Mouse (Mus musculus): ENCODE measurements around the gene Jmjd6. TPM values are rescaled to one million over a fixed set of nuclear protein-coding genes. Genes with fewer than 3 reads are reported as not detected.
A peak's percentile ranks its signal among the peaks of the same experiment; 100 is the strongest.

Jmjd6 gene
- polyA plus RNA-seq, 1 experiment, result 46.3 TPM

DNA sequence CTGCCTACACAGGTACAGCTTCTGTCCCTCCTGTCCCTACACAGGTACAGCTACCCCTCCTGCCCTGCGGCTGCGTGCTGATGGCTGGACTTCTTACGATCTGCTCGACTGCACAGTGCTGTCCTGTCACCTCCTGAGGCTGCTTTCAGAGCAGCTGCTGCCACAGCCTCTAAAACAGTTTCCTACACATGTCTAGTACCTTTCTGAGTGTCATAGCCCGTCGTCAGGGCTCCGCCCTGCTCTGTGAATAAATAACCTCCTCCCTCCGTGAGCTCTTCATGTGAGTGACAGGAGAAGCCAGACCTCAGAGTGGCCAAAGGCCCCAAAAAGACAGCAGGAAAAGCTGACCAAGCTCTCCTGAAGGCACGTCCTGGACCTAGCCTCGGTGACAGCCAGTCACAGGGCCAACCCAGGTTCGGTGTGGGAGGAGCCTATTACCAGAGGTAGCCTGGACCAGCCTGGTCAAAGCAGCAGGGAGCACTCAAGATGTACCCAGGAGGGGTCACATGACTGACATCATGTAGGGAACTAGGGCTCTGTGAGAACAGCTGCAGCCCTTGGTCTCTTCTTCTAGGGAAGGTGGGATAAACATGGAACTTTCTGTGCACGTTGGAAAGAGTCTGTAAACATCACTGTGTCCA is 22.8 kb upstream of the Jmjd6 start:
- no peak for DNase-seq
- Histone ChIP-seq H3K27me3 (ENCODE audit: control insufficient read depth, insufficient read depth, low read length) (no peaks in the 10 kb centered on the region), H3K4me1 (replicated peaks; ENCODE audit: control insufficient read depth, insufficient read depth, low read length) (no peaks in the 10 kb centered on the region), H3K36me3 (ENCODE audit: control insufficient read depth, insufficient read depth, low read length) (peaks cover 11% of the 10 kb centered on the region), H3K27ac (ENCODE audit: control insufficient read depth, insufficient read depth, low read length) (no peak overlapping the region), H3K4me3 (ENCODE audit: control insufficient read depth, insufficient read depth, low read length) (no peak overlapping the region)
- TF ChIP-seq CTCF (IDR thresholded peaks at IDR 0.05; ENCODE audit: borderline replicate concordance, control insufficient read depth, extremely low read depth, insufficient read depth, low read length, poor library complexity) (no peak), POLR2A (IDR thresholded peaks at IDR 0.05; ENCODE audit: control insufficient read depth, extremely low read depth, insufficient read depth, low read length, poor library complexity) (no peak)
- WGBS, result 94% methylated on average over 12 of the region's 12 CpGs

DNA sequence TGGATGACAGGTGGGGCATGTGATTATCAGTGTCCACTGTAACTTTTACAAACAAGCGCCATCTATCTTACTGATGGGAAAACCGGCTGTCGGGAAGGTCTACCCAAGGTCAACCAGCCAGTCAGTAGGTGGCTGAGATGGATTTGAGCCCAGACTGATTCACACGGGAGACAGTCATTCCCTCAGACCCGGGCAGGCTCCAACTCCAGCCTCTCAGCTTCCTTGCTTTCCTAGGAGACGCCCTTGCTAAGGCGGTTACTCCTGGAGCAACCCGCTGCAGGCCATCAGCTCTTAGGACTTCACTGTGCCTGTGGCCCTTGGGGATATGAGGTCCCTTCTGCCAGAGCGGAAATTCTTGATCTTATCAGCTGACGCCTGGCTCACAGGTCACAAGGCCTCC is 21.2 kb upstream of the Jmjd6 start:
- Histone ChIP-seq H3K36me3 (ENCODE audit: control insufficient read depth, insufficient read depth, low read length) (peaks cover 14% of the 10 kb centered on the region), H3K27me3 (ENCODE audit: control insufficient read depth, insufficient read depth, low read length) (no peaks in the 10 kb centered on the region), H3K4me3 (ENCODE audit: control insufficient read depth, insufficient read depth, low read length) (no peak overlapping the region), H3K4me1 (replicated peaks; ENCODE audit: control insufficient read depth, insufficient read depth, low read length) (no peaks in the 10 kb centered on the region), H3K27ac (ENCODE audit: control insufficient read depth, insufficient read depth, low read length) (no peak overlapping the region)
- WGBS, result 97% methylated on average over 10 of the region's 10 CpGs
- no peak for DNase-seq
- TF ChIP-seq CTCF (IDR thresholded peaks at IDR 0.05; ENCODE audit: borderline replicate concordance, control insufficient read depth, extremely low read depth, insufficient read depth, low read length, poor library complexity) (no peak), POLR2A (IDR thresholded peaks at IDR 0.05; ENCODE audit: control insufficient read depth, extremely low read depth, insufficient read depth, low read length, poor library complexity) (no peak)

DNA sequence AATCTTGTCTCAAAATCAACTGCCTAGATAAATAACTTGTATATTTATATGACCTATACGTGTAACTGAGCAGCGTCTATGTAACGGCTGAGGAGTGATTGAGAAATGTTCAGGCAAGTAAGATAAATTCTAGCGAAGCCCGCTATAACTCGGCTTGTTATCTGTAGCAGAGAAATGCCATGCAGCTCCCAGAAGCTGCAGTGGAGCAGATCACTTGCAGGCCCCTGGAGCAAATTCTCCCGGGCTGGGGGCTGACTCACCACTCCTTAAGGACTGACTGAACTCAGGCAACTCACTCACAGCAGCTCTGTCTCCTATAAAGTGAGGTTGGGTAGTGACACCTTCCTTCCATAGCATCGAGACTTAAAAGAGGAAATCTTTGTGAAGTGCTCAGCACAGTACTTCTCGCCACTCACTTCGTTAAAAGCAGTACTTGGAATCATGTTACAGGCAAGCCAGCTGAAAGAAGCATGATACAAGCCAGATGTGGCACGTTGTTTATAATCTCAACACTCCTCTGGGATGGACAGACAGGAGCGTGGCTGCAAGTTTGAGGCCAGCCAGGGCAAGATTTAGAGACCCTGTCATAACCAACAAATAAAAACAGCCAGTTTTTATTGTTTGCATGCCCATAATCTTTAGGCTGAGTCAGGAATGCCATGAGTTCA is 14.1 kb upstream of the Jmjd6 start:
- no peak for DNase-seq
- H3K36me3 ChIP-seq (ENCODE audit: control insufficient read depth, insufficient read depth, low read length), result peaks cover 7% of the 10 kb centered on the region
- H3K27ac ChIP-seq (ENCODE audit: control insufficient read depth, insufficient read depth, low read length), result no peak overlapping the region
- no peak overlapping the region for H3K4me3 ChIP-seq (ENCODE audit: control insufficient read depth, insufficient read depth, low read length)
- no peak for TF ChIP-seq POLR2A (IDR thresholded peaks at IDR 0.05; ENCODE audit: control insufficient read depth, extremely low read depth, insufficient read depth, low read length, poor library complexity)
- no peak for TF ChIP-seq CTCF (IDR thresholded peaks at IDR 0.05; ENCODE audit: borderline replicate concordance, control insufficient read depth, extremely low read depth, insufficient read depth, low read length, poor library complexity)
- no peaks in the 10 kb centered on the region for H3K27me3 ChIP-seq (ENCODE audit: control insufficient read depth, insufficient read depth, low read length)
- no peaks in the 10 kb centered on the region for H3K4me1 ChIP-seq (replicated peaks; ENCODE audit: control insufficient read depth, insufficient read depth, low read length)
- WGBS, result 93% methylated on average over 12 of the region's 12 CpGs

DNA sequence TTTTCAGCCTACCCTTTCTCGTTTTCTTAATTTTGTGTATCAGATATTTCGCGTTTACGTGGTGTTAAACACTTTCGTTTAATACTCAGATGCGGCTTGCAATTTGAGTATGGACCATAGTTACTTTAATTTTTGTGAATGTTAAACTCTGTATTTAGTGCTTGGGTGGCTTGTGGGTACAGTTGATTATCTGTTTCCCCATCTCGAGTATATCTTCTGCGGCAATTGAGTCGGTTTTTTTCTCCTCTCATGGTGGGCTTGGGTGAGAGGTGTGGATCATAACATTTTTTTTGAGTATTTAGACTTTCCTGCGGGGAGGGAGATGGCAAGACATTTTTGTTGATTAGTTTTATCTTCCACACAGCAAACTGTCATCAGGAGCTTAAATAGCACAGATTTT is 11.0 kb upstream of the Jmjd6 start:
- no peak overlapping the region for H3K27ac ChIP-seq (ENCODE audit: control insufficient read depth, insufficient read depth, low read length)
- peak overlapping the region; percentile 78; the same call in 1 of the 2 replicates for H3K4me3 ChIP-seq (ENCODE audit: control insufficient read depth, insufficient read depth, low read length)
- no peaks in the 10 kb centered on the region for H3K4me1 ChIP-seq (replicated peaks; ENCODE audit: control insufficient read depth, insufficient read depth, low read length)
- H3K36me3 ChIP-seq (ENCODE audit: control insufficient read depth, insufficient read depth, low read length), result peaks cover 21% of the 10 kb centered on the region
- H3K27me3 ChIP-seq (ENCODE audit: control insufficient read depth, insufficient read depth, low read length), result no peaks in the 10 kb centered on the region
- no peak for DNase-seq
- no peak for TF ChIP-seq POLR2A (IDR thresholded peaks at IDR 0.05; ENCODE audit: control insufficient read depth, extremely low read depth, insufficient read depth, low read length, poor library complexity)
- no peak for TF ChIP-seq CTCF (IDR thresholded peaks at IDR 0.05; ENCODE audit: borderline replicate concordance, control insufficient read depth, extremely low read depth, insufficient read depth, low read length, poor library complexity)
- 4% methylated on average over 10 of the region's 10 CpGs for WGBS

DNA sequence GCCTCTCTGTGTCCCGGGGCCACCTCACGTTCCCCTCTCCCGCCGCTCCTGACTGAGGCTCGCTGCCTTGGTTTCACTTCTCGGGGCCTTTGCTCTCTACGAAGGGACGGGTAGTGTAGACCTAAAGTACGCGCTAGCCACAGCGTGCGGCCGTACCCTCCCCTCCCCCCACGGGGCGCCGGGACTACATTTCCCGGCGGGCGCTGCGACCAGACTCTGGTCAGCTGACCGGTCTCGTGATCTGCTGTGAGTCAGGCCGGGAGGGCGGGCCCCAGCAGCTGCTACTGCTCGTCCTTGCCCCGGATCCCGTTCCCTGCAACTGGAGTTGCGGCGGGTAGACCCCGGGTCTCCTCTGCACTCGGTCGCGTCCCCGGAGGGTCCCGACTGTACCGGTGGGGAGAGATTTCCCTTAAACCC is 10.3 kb upstream of the Jmjd6 start:
- WGBS, result under 1% methylated on average over 36 of the region's 36 CpGs
- Histone ChIP-seq H3K4me1 (replicated peaks; ENCODE audit: control insufficient read depth, insufficient read depth, low read length) (no peaks in the 10 kb centered on the region), H3K36me3 (ENCODE audit: control insufficient read depth, insufficient read depth, low read length) (peaks cover 27% of the 10 kb centered on the region), H3K4me3 (ENCODE audit: control insufficient read depth, insufficient read depth, low read length) (peak overlapping the region; percentile 78), H3K27ac (ENCODE audit: control insufficient read depth, insufficient read depth, low read length) (peak overlapping the region; percentile 79), H3K27me3 (ENCODE audit: control insufficient read depth, insufficient read depth, low read length) (no peaks in the 10 kb centered on the region)
- peak; percentile 97 for DNase-seq
- TF ChIP-seq POLR2A (IDR thresholded peaks at IDR 0.05; ENCODE audit: control insufficient read depth, extremely low read depth, insufficient read depth, low read length, poor library complexity) (peak; percentile 44; the same call in 1 of the 2 replicates), CTCF (IDR thresholded peaks at IDR 0.05; ENCODE audit: borderline replicate concordance, control insufficient read depth, extremely low read depth, insufficient read depth, low read length, poor library complexity) (peak; percentile 14; the same call in 1 of the 2 replicates)

DNA sequence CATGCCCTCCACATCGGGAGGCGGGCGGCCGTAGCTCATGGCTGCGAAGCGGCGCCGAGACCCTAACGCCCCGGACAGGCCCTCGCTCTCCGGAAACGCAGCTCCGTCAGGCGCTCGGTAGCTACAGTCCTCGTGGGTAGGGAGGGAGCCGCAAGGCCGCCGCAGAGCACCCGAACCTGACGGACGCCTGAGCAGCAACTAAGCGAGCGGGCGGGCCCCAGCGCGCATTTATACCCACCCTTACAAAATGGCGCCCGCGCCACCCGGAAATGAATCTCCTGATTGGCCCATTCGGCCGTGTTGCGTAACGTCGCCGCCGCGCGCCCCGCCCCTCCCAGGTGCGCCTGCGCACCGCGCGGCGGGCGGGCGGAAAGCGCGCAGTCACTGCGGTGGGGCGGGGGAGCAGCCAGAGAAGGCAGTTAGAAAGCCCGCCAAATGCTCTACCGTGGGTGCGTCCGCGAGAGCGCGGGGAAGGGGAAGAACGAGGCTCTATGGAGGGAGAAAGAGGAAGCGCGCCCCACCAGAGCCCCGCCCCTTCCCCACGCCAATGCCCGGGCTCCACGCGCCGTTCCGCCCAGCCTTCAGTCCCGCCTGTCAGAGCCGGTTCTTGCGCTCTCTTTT is 9.8 kb upstream of the Jmjd6 start, which contains the start of gene Srsf2:
Gene Srsf2 (minus strand): TSS at position 204 of the 621 bp plus-strand sequence.
- H3K27ac ChIP-seq (ENCODE audit: control insufficient read depth, insufficient read depth, low read length), result peak within 1 kb of the TSS; percentile 81
- peaks cover 32% of the 10 kb centered on the region for H3K36me3 ChIP-seq (ENCODE audit: control insufficient read depth, insufficient read depth, low read length)
- peak within 1 kb of the TSS; percentile 85 for H3K4me3 ChIP-seq (ENCODE audit: control insufficient read depth, insufficient read depth, low read length)
- under 1% methylated on average over 72 of the region's 74 CpGs for WGBS
- 0 out of 2 replicates have a peak, but pooled peaks have one; percentile 34 for TF ChIP-seq CTCF (IDR thresholded peaks at IDR 0.05; ENCODE audit: borderline replicate concordance, control insufficient read depth, extremely low read depth, insufficient read depth, low read length, poor library complexity)
- peak; percentile 99 for TF ChIP-seq POLR2A (IDR thresholded peaks at IDR 0.05; ENCODE audit: control insufficient read depth, extremely low read depth, insufficient read depth, low read length, poor library complexity)
- H3K27me3 ChIP-seq (ENCODE audit: control insufficient read depth, insufficient read depth, low read length), result no peaks in the 10 kb centered on the region
- peak; percentile 94 for DNase-seq
- no peaks in the 10 kb centered on the region for H3K4me1 ChIP-seq (replicated peaks; ENCODE audit: control insufficient read depth, insufficient read depth, low read length)
